Mouse (Mus musculus) olfactory bulb, adult 2 months (tissue): ENCODE data around the gene Ptpn11.

Experiments
- CTCF ChIP-seq: fragments of 200-500 bp; IDR thresholded peaks from 2 replicates; pipeline ENCODE4 v1.5.1; 2012; ENCODE audit warnings: low read depth, mild to moderate bottlenecking, low read length, moderate library complexity; ENCODE audit not compliant: insufficient read depth
- POLR2A ChIP-seq: fragments of 200-500 bp; IDR thresholded peaks from 2 replicates; pipeline ENCODE4 v1.6.1; 2012; ENCODE audit warnings: mild to moderate bottlenecking, low read depth, low read length, moderate library complexity; ENCODE audit not compliant: insufficient read depth

DNA sequence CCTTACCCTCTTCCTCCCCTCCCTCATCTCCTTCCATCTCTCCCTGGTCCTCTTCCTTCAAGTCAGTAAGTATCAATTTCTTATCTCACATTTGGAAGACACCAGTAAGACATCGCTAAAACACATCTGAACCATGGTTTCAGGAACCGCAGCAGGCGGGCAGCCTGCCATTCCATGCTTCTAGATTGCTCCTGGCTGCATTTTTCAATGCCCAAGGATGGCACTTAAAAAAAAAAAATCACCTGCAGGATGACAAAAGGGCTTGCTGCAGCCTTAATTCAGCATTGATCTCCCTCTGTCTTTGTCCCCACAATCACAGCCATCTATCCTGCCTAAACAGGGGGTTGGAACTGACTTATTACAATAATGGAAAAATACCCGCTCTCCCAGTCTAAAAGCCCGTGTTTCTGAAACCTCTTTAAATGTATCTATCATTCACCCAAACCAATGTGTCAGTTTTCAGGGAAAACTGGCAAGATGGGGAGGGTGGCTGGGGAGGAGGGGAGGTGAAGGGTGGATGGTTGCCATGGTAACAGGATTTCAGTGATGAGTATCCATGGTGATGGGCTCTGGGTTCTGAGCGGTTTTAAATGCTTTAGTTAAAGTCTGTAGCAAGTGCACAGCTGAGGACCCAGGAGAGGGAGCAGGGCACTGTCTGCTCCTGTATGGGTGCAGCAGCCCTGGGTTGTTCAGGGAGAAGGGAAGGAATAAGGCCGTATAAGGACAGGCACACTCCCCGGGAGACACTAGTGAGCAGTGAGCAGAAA lies 75.6 kb downstream of the Ptpn11 start:
- TF ChIP-seq CTCF (no peak), POLR2A (no peak)
